Mouse (Mus musculus) midbrain, postnatal 0 days (tissue): ENCODE data around the gene Mfsd12. TPM values are rescaled to one million over a fixed set of nuclear protein-coding genes. Genes with fewer than 3 reads are reported as not detected.

Source experiments
- ATAC-seq: fragments of 200-750 bp; cut with Nextera tagmentation; 2 replicates; pipeline ENCODE4 v1.8.0; 2017; ENCODE audit warnings: moderate number of reproducible peaks, mild to moderate bottlenecking, moderate TSS enrichment, moderate library complexity; ENCODE audit not compliant: low FRiP score
- DNase-seq: peaks from one replicate; pipeline ENCODE4 v3.0.0-alpha.2; 2015; ENCODE audit warnings: low spot score
- H3K27ac ChIP-seq: fragments of 300-500 bp; sonication (generic); 2 replicates; pipeline ENCODE4 v1.5.1; 2014; ENCODE audit warnings: low read depth, mild to moderate bottlenecking, low read length, mixed read lengths
- H3K27me3 ChIP-seq: fragments of 300-500 bp; sonication (generic); 2 replicates; pipeline ENCODE4 v1.6.1; 2014; ENCODE audit warnings: low read length, control low read depth, mixed read lengths; ENCODE audit not compliant: insufficient read depth
- H3K36me3 ChIP-seq: fragments of 300-500 bp; sonication (generic); 2 replicates; pipeline ENCODE4 v1.6.1; 2014; ENCODE audit warnings: low read length, control low read depth, mixed read lengths; ENCODE audit not compliant: insufficient read depth
- H3K4me1 ChIP-seq: fragments of 300-500 bp; sonication (generic); 2 replicates; pipeline ENCODE4 v1.6.1; 2014; ENCODE audit warnings: mild to moderate bottlenecking, control low read depth, antibody characterized with exemption, low read length, mixed read lengths; ENCODE audit not compliant: insufficient read depth
- H3K4me2 ChIP-seq: fragments of 300-500 bp; sonication (generic); 2 replicates; pipeline ENCODE4 v1.6.1; 2014; ENCODE audit warnings: low read depth, mild to moderate bottlenecking, low read length, mixed read lengths; ENCODE audit not compliant: poor library complexity, severe bottlenecking
- H3K4me3 ChIP-seq: fragments of 300-500 bp; sonication (generic); 2 replicates; pipeline ENCODE4 v1.5.1; 2014; ENCODE audit warnings: low read depth, mild to moderate bottlenecking, low read length, moderate library complexity
- H3K9ac ChIP-seq: fragments of 300-500 bp; sonication (generic); replicated peaks from 2 replicates; pipeline ENCODE4 v1.6.1; 2014; ENCODE audit warnings: mild to moderate bottlenecking, low read length, moderate library complexity, mixed read lengths; ENCODE audit not compliant: poor library complexity, severe bottlenecking
- H3K9me3 ChIP-seq: fragments of 300-500 bp; sonication (generic); 2 replicates; pipeline ENCODE4 v1.6.1; 2016; ENCODE audit warnings: low read length, control low read depth
- CTCF ChIP-seq: IDR thresholded peaks from 2 replicates; pipeline ENCODE4 v1.5.1; 2016; ENCODE audit warnings: antibody characterized with exemption, mild to moderate bottlenecking
- WGBS: fragments of 180-500 bp; shearing (Covaris S2); extraction: QIAGEN DNeasy Blood & Tissue Kit; methylation state at CpG from one replicate; pipeline ENCODE4 v1.1.7; 2014; 5-methylcytosine and 5-hydroxymethylcytosine counted together
- polyA plus RNA-seq: library from polyadenylated mRNA; unstranded; fragments of >200 nt; fragmentation: Nextera tagmentation; extraction: Ambion mirVana; gene quantifications from 2 replicates; pipeline ENCODE4 v1.2.1, GENCODE M21; 2015
- total RNA-seq: library from RNA; depleted of rRNA; stranded (reverse); fragments of >200 nt; gene quantifications from 2 replicates; pipeline ENCODE4 v1.2.3, GENCODE M21; 2014

Mfsd12 gene
- total and polyA plus RNA-seq, 2 experiments from 2014 or later = 13.6 to 40.6 TPM

- ATAC-seq (no peak), DNase-seq (no peak)
- Histone ChIP-seq H3K27ac (no peak overlapping the region), H3K9me3 (no peaks in the 10 kb centered on the region), H3K9ac (no peak overlapping the region), H3K36me3 (peaks cover 41% of the 10 kb centered on the region), H3K27me3 (0 out of 2 replicates have a peak, but pooled peaks cover 4% of the 10 kb centered on the region), H3K4me3 (no peak overlapping the region), H3K4me1 (0 out of 2 replicates have a peak, but pooled peaks cover 5% of the 10 kb centered on the region), H3K4me2 (no peak overlapping the region)
- TF ChIP-seq CTCF = no peak
- 15% methylated on average over 8 of the region's 8 CpGs for WGBS
Observed at GRCm38 (mm10) chr10:81409330-81409729, 52.0 kb downstream of the Mfsd12 start.

- Histone ChIP-seq H3K9me3 (no peaks in the 10 kb centered on the region), H3K36me3 (peaks cover 34% of the 10 kb centered on the region), H3K9ac (no peak overlapping the region), H3K4me1 (0 out of 2 replicates have a peak, but pooled peaks cover 6% of the 10 kb centered on the region), H3K4me3 (no peak overlapping the region), H3K27me3 (0 out of 2 replicates have a peak, but pooled peaks cover 4% of the 10 kb centered on the region), H3K4me2 (no peak overlapping the region), H3K27ac (no peak overlapping the region)
- WGBS = 71% methylated on average over 4 of the region's 4 CpGs
- DNase-seq = no peak
- no peak for ATAC-seq
- TF ChIP-seq CTCF = no peak
Observed at GRCm38 (mm10) chr10:81410350-81410749, 53.1 kb downstream of the Mfsd12 start.

- H3K4me1 ChIP-seq = 0 out of 2 replicates have a peak, but pooled peaks cover 6% of the 10 kb centered on the region
Observed at GRCm38 (mm10) chr10:81410981-81411380, 53.7 kb downstream of the Mfsd12 start.

GRCm38 (mm10) chr10:81411471-81412400 lies 54.4 kb downstream of the Mfsd12 start:
- WGBS = 55% methylated on average over 18 of the region's 18 CpGs
- Histone ChIP-seq H3K4me1 (peaks cover 6% of the 10 kb centered on the region; the same call in 1 of the 2 replicates), H3K9ac (no peak overlapping the region; the same call in 1 of the 2 replicates), H3K27ac (peak overlapping the region; percentile 55; the same call in 1 of the 2 replicates), H3K36me3 (peaks cover 20% of the 10 kb centered on the region), H3K4me2 (no peak overlapping the region), H3K27me3 (0 out of 2 replicates have a peak, but pooled peaks cover 4% of the 10 kb centered on the region), H3K9me3 (no peaks in the 10 kb centered on the region), H3K4me3 (no peak overlapping the region)
- no peak for TF ChIP-seq CTCF
- ATAC-seq = peak; percentile 18; the same call in 1 of the 2 replicates
- peak; percentile 84 for DNase-seq

More at GRCm38 (mm10) chr10:81410981-81411380, 53.7 kb downstream of the Mfsd12 start:
- Histone ChIP-seq H3K36me3 (peaks cover 27% of the 10 kb centered on the region), H3K4me2 (no peak overlapping the region), H3K27me3 (0 out of 2 replicates have a peak, but pooled peaks cover 4% of the 10 kb centered on the region), H3K27ac (peak overlapping the region; percentile 55; the same call in 1 of the 2 replicates), H3K9me3 (no peaks in the 10 kb centered on the region), H3K4me3 (no peak overlapping the region), H3K9ac (no peak overlapping the region)
- no peak for TF ChIP-seq CTCF
- ATAC-seq (no peak), DNase-seq (no peak)
- whole genome bisulfite sequencing = 66% methylated on average over 9 of the region's 9 CpGs

- no peak for TF ChIP-seq CTCF
- ATAC-seq = no peak
- H3K4me3 ChIP-seq = no peak overlapping the region
- 0 out of 2 replicates have a peak, but pooled peaks cover 3% of the 10 kb centered on the region for H3K27me3 ChIP-seq
- no peak overlapping the region for H3K9ac ChIP-seq
- H3K27ac ChIP-seq = 0 out of 2 replicates have a peak overlapping the region, but pooled peaks have one; percentile 55
- no peak overlapping the region for H3K4me2 ChIP-seq
- DNase-seq = no peak
- 75% methylated on average over 16 of the region's 16 CpGs for WGBS
- peaks cover 6% of the 10 kb centered on the region; the same call in 1 of the 2 replicates for H3K4me1 ChIP-seq
- H3K36me3 ChIP-seq = peaks cover 12% of the 10 kb centered on the region
- no peaks in the 10 kb centered on the region for H3K9me3 ChIP-seq
Observed at GRCm38 (mm10) chr10:81412586-81413309, 55.5 kb downstream of the Mfsd12 start.
